Mouse (Mus musculus) heart, adult 2 months (tissue): ENCODE measurements around the gene Csrp2.

Source experiments
- CTCF ChIP-seq: fragments of 200-600 bp; IDR thresholded peaks from 2 replicates; pipeline ENCODE4 v1.8.1; 2022; ENCODE audit warnings: antibody characterized with exemption, mild to moderate bottlenecking, moderate library complexity
- EP300 ChIP-seq: fragments of 200-500 bp; IDR thresholded peaks from 2 replicates; pipeline ENCODE4 v1.6.1; 2011; ENCODE audit warnings: low read depth, low read length, control low read depth; ENCODE audit not compliant: insufficient read depth
- POLR2A ChIP-seq: fragments of 200-500 bp; IDR thresholded peaks from 2 replicates; pipeline ENCODE4 v1.6.1; 2011; ENCODE audit warnings: mild to moderate bottlenecking, low read depth, low read length, control low read depth; ENCODE audit not compliant: insufficient read depth

- TF ChIP-seq CTCF (no peak), POLR2A (no peak), EP300 (no peak)
Measured at GRCm38 (mm10) chr10:110890656-110891272, 28.8 kb upstream of the Csrp2 start.
